Mouse (Mus musculus): ENCODE data around the gene Scaper. TPM values are rescaled to one million over a fixed set of nuclear protein-coding genes. Genes with fewer than 3 reads are reported as not detected.

Scaper gene
- polyA plus RNA-seq, 1 experiment from 2014 or later = 12.0 TPM

- no peak for DNase-seq (ENCODE audit: low spot score)
- no peaks in the 10 kb centered on the region for H3K9me3 ChIP-seq (ENCODE audit: control insufficient read depth, low read length)
- 54% methylated on average over 2 of the region's 2 CpGs for WGBS
- ATAC-seq (replicated peaks; ENCODE audit: low FRiP score) = no peak
- H3K36me3 ChIP-seq (ENCODE audit: control insufficient read depth, insufficient read depth, low read length) = no peaks in the 10 kb centered on the region
- H3K9ac ChIP-seq (ENCODE audit: low read length) = no peak overlapping the region
- no peaks in the 10 kb centered on the region for H3K4me1 ChIP-seq (replicated peaks; ENCODE audit: control insufficient read depth, insufficient read depth, low read length)
- H3K27ac ChIP-seq (ENCODE audit: low read depth, low read length) = no peak overlapping the region
- no peak overlapping the region for H3K4me3 ChIP-seq (ENCODE audit: low read depth, low read length)
- H3K4me2 ChIP-seq (ENCODE audit: low read depth, low read length, severe bottlenecking) = no peak overlapping the region
- H3K27me3 ChIP-seq (ENCODE audit: control insufficient read depth, insufficient read depth, low read length) = no peaks in the 10 kb centered on the region
Measured at GRCm38 (mm10) chr9:55911481-55911880, 26.4 kb downstream of the Scaper start.

DNA sequence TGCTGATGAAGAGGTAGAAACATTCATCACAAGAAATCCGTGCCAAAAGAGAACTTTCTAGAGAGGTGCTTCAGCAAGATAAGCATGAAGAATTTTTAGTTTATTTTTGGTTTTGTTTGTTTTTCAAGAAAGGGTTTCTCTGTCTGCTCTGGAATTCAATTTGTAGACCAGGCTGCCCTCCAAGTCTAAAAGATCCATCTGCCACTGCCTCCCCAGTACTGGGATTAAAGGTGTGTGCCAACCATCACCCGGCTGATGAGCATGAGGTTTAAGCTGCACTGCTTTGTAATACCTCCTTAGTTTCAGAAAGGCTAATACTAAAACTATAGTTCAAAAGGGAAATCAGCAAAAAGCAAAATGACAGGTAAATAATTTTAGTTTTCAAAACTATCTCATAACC lies 35.0 kb downstream of the Scaper start:
- Histone ChIP-seq H3K9me3 (ENCODE audit: control insufficient read depth, low read length) (no peaks in the 10 kb centered on the region), H3K27me3 (ENCODE audit: control insufficient read depth, insufficient read depth, low read length) (no peaks in the 10 kb centered on the region), H3K27ac (ENCODE audit: low read depth, low read length) (no peak overlapping the region), H3K9ac (ENCODE audit: low read length) (no peak overlapping the region), H3K36me3 (ENCODE audit: control insufficient read depth, insufficient read depth, low read length) (no peaks in the 10 kb centered on the region), H3K4me2 (ENCODE audit: low read depth, low read length, severe bottlenecking) (no peak overlapping the region), H3K4me1 (replicated peaks; ENCODE audit: control insufficient read depth, insufficient read depth, low read length) (no peaks in the 10 kb centered on the region), H3K4me3 (ENCODE audit: low read depth, low read length) (no peak overlapping the region)
- DNase-seq (ENCODE audit: low spot score) (no peak), ATAC-seq (replicated peaks; ENCODE audit: low FRiP score) (no peak)
- WGBS = 68% methylated on average over 2 of the region's 2 CpGs

- ATAC-seq (replicated peaks; ENCODE audit: low FRiP score) = no peak
- H3K9me3 ChIP-seq (ENCODE audit: control insufficient read depth, low read length) = no peaks in the 10 kb centered on the region
- WGBS = 83% methylated on average over 3 of the region's 3 CpGs
- no peak overlapping the region for H3K9ac ChIP-seq (ENCODE audit: low read length)
- H3K27me3 ChIP-seq (ENCODE audit: control insufficient read depth, insufficient read depth, low read length) = no peaks in the 10 kb centered on the region
- H3K4me1 ChIP-seq (replicated peaks; ENCODE audit: control insufficient read depth, insufficient read depth, low read length) = no peaks in the 10 kb centered on the region
- H3K36me3 ChIP-seq (ENCODE audit: control insufficient read depth, insufficient read depth, low read length) = no peaks in the 10 kb centered on the region
- H3K4me3 ChIP-seq (ENCODE audit: low read depth, low read length) = no peak overlapping the region
- no peak overlapping the region for H3K27ac ChIP-seq (ENCODE audit: low read depth, low read length)
- H3K4me2 ChIP-seq (ENCODE audit: low read depth, low read length, severe bottlenecking) = no peak overlapping the region
- DNase-seq (ENCODE audit: low spot score) = no peak
Measured at GRCm38 (mm10) chr9:55901588-55901987, 36.3 kb downstream of the Scaper start.

- no peaks in the 10 kb centered on the region for H3K36me3 ChIP-seq (ENCODE audit: control insufficient read depth, insufficient read depth, low read length)
- no peak overlapping the region for H3K9ac ChIP-seq (ENCODE audit: low read length)
- H3K4me3 ChIP-seq (ENCODE audit: low read depth, low read length) = no peak overlapping the region
- no peaks in the 10 kb centered on the region for H3K4me1 ChIP-seq (replicated peaks; ENCODE audit: control insufficient read depth, insufficient read depth, low read length)
- no peaks in the 10 kb centered on the region for H3K27me3 ChIP-seq (ENCODE audit: control insufficient read depth, insufficient read depth, low read length)
- H3K9me3 ChIP-seq (ENCODE audit: control insufficient read depth, low read length) = no peaks in the 10 kb centered on the region
- no peak overlapping the region for H3K27ac ChIP-seq (ENCODE audit: low read depth, low read length)
- no peak overlapping the region for H3K4me2 ChIP-seq (ENCODE audit: low read depth, low read length, severe bottlenecking)
- ATAC-seq (replicated peaks; ENCODE audit: low FRiP score) (no peak), DNase-seq (ENCODE audit: low spot score) (no peak)
- WGBS = 48% methylated on average over 4 of the region's 4 CpGs
Measured at GRCm38 (mm10) chr9:55900531-55900930, 37.4 kb downstream of the Scaper start.

DNA sequence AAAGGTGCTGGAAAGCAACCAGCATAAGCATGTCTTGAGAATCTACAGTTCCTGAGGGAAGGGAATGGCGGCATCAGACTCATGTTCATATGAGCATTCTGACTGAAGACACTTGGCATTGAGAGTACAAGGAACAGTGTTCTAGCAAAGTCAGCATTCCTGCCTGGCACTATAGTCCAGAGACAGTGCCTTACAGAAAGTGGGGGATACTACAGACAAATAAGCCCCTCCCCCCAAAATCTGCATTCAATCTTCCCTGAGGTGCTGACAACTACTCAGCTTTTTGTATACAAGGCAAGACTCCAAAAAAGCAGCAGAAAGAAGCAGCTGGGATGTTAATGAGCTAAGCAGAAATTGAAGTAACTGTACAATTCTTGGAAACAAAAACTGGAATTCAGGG lies 59.9 kb downstream of the Scaper start:
- Histone ChIP-seq H3K27me3 (ENCODE audit: control insufficient read depth, insufficient read depth, low read length) (no peaks in the 10 kb centered on the region), H3K4me2 (ENCODE audit: low read depth, low read length, severe bottlenecking) (no peak overlapping the region), H3K4me3 (ENCODE audit: low read depth, low read length) (no peak overlapping the region), H3K36me3 (ENCODE audit: control insufficient read depth, insufficient read depth, low read length) (no peaks in the 10 kb centered on the region), H3K4me1 (replicated peaks; ENCODE audit: control insufficient read depth, insufficient read depth, low read length) (no peaks in the 10 kb centered on the region), H3K9me3 (ENCODE audit: control insufficient read depth, low read length) (no peaks in the 10 kb centered on the region), H3K27ac (ENCODE audit: low read depth, low read length) (no peak overlapping the region), H3K9ac (ENCODE audit: low read length) (no peak overlapping the region)
- no peak for ATAC-seq (replicated peaks; ENCODE audit: low FRiP score)
- DNase-seq (ENCODE audit: low spot score) = no peak
- WGBS = 89% methylated on average over 1 of the region's 1 CpGs

DNA sequence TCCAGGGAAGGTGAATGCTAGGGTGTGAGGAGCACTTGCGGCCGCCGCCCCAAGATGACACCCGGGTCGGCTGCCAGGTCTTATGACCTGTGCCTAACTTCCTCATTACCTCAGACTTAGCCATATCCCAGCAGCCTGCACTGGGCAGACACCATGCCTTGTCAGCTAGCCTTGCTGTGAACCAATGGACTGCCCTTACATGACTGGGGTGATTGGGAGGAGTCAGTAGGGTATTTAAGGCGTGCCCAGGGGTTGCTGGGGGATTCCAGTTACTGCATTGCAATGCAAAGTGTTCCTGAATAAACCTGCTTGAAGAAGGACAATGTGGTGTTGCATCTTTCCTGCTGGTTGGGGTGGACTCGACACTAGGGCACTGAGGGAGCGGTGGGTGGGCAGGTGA lies 148.5 kb downstream of the Scaper start:
- H3K9me3 ChIP-seq (ENCODE audit: control insufficient read depth, low read length) = no peaks in the 10 kb centered on the region
- H3K27ac ChIP-seq (ENCODE audit: low read depth, low read length) = no peak overlapping the region
- no peaks in the 10 kb centered on the region for H3K4me1 ChIP-seq (replicated peaks; ENCODE audit: control insufficient read depth, insufficient read depth, low read length)
- DNase-seq (ENCODE audit: low spot score) (no peak), ATAC-seq (replicated peaks; ENCODE audit: low FRiP score) (no peak)
- no peak overlapping the region for H3K4me2 ChIP-seq (ENCODE audit: low read depth, low read length, severe bottlenecking)
- H3K4me3 ChIP-seq (ENCODE audit: low read depth, low read length) = no peak overlapping the region
- 87% methylated on average over 8 of the region's 8 CpGs for whole genome bisulfite sequencing
- no peaks in the 10 kb centered on the region for H3K27me3 ChIP-seq (ENCODE audit: control insufficient read depth, insufficient read depth, low read length)
- H3K36me3 ChIP-seq (ENCODE audit: control insufficient read depth, insufficient read depth, low read length) = no peaks in the 10 kb centered on the region
- H3K9ac ChIP-seq (ENCODE audit: low read length) = no peak overlapping the region

DNA sequence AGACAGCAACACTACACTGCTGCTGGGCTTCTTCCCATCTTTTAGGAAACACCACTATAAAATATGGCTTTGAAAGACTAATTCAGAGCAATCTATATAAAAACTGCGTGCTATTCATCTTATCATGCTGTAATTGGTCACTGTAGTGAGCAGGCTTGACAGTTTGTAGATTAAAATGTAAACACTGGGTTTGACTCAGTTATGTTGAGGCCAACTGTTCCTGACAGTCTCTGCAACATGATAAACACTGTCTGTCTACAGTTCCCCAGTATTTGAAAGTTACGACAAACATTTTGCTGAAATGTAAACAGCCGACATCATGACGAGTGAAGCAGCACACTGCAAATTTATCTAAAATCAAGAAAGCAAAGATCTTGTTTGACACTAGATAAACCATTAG lies 225.9 kb downstream of the Scaper start:
- ATAC-seq (replicated peaks; ENCODE audit: low FRiP score) (no peak), DNase-seq (ENCODE audit: low spot score) (no peak)
- Histone ChIP-seq H3K27ac (ENCODE audit: low read depth, low read length) (no peak overlapping the region), H3K27me3 (ENCODE audit: control insufficient read depth, insufficient read depth, low read length) (no peaks in the 10 kb centered on the region), H3K9me3 (ENCODE audit: control insufficient read depth, low read length) (no peaks in the 10 kb centered on the region), H3K4me3 (ENCODE audit: low read depth, low read length) (no peak overlapping the region), H3K4me1 (replicated peaks; ENCODE audit: control insufficient read depth, insufficient read depth, low read length) (no peaks in the 10 kb centered on the region), H3K4me2 (ENCODE audit: low read depth, low read length, severe bottlenecking) (no peak overlapping the region), H3K9ac (ENCODE audit: low read length) (no peak overlapping the region), H3K36me3 (ENCODE audit: control insufficient read depth, insufficient read depth, low read length) (no peaks in the 10 kb centered on the region)
- 90% methylated on average over 4 of the region's 4 CpGs for WGBS

- no peak overlapping the region for H3K4me3 ChIP-seq (ENCODE audit: low read depth, low read length)
- no peak overlapping the region for H3K27ac ChIP-seq (ENCODE audit: low read depth, low read length)
- H3K9ac ChIP-seq (ENCODE audit: low read length) = no peak overlapping the region; the same call in 1 of the 2 replicates
- DNase-seq (ENCODE audit: low spot score) = no peak
- no peaks in the 10 kb centered on the region for H3K27me3 ChIP-seq (ENCODE audit: control insufficient read depth, insufficient read depth, low read length)
- no peaks in the 10 kb centered on the region for H3K4me1 ChIP-seq (replicated peaks; ENCODE audit: control insufficient read depth, insufficient read depth, low read length)
- H3K36me3 ChIP-seq (ENCODE audit: control insufficient read depth, insufficient read depth, low read length) = no peaks in the 10 kb centered on the region
- 82% methylated on average over 5 of the region's 5 CpGs for WGBS
- H3K9me3 ChIP-seq (ENCODE audit: control insufficient read depth, low read length) = no peaks in the 10 kb centered on the region
- no peak overlapping the region for H3K4me2 ChIP-seq (ENCODE audit: low read depth, low read length, severe bottlenecking)
- no peak for ATAC-seq (replicated peaks; ENCODE audit: low FRiP score)
Measured at GRCm38 (mm10) chr9:55710553-55710952, 227.4 kb downstream of the Scaper start.

GRCm38 (mm10) chr9:55706603-55707002 lies 231.3 kb downstream of the Scaper start:
- H3K36me3 ChIP-seq (ENCODE audit: control insufficient read depth, insufficient read depth, low read length) = no peaks in the 10 kb centered on the region
- DNase-seq (ENCODE audit: low spot score) (no peak), ATAC-seq (replicated peaks; ENCODE audit: low FRiP score) (no peak)
- H3K9ac ChIP-seq (ENCODE audit: low read length) = no peak overlapping the region
- H3K27me3 ChIP-seq (ENCODE audit: control insufficient read depth, insufficient read depth, low read length) = no peaks in the 10 kb centered on the region
- H3K4me3 ChIP-seq (ENCODE audit: low read depth, low read length) = no peak overlapping the region
- no peak overlapping the region for H3K27ac ChIP-seq (ENCODE audit: low read depth, low read length)
- H3K4me1 ChIP-seq (replicated peaks; ENCODE audit: control insufficient read depth, insufficient read depth, low read length) = no peaks in the 10 kb centered on the region
- no peaks in the 10 kb centered on the region for H3K9me3 ChIP-seq (ENCODE audit: control insufficient read depth, low read length)
- H3K4me2 ChIP-seq (ENCODE audit: low read depth, low read length, severe bottlenecking) = no peak overlapping the region
- WGBS = 69% methylated on average over 3 of the region's 3 CpGs
